Mouse (Mus musculus) layer of hippocampus, adult 6 months (tissue): ENCODE data around the gene Plau. TPM values are rescaled to one million over a fixed set of nuclear protein-coding genes. Genes with fewer than 3 reads are reported as not detected.

Experiments used
- long read RNA-seq, 2 experiments: library from polyadenylated mRNA; unstranded; transcript quantifications; one replicate each; pipeline ENCODE4 v2.0.0; 2019 to 2020
- polyA plus RNA-seq: library from polyadenylated mRNA; unstranded; fragments of <200 nt; fragmentation: Nextera tagmentation; gene quantifications from 2 replicates; pipeline ENCODE4 v1.2.3, GENCODE M21; 2021

Plau gene
- polyA plus RNA-seq, result 1.5 and 1.7 TPM in 2 replicates
- long read RNA-seq, experiment 1, result 0 reads
- long read RNA-seq, experiment 2, result 0 reads

DNA sequence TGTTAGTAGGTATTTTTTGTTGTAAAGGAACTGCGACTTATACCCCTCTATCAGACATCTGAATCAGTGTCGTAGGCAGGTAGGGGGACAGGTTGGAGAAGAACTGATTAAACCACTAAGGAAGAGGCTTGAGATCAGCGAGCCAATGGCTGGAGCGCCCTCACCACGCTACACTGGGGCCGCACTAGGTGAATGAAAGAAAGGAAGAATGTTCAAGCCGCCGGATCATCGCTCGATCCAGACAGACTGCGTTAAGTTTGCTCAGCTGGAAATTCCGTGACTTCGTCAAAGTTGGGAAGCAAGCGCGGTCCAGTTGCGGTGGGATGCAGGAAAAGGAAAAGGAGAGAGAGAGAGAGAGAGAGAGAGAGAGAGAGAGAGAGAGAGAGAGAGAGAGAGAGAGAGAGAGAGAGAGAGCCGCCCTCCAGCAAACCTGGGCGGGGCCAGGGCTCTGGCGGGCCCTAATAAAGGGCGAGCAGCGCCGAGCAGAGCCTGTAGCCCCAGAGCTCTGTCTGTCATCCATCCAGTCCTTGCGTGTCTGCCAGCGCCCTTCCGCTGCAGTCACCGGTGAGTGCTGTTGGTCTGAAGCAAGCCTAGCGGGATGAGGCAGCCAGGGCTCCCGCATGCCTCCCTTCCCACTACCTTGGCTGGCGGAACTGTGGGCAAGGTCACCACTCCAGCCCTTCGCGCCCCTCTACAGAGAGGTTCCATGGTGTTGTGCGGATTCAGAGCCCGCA is at the start of gene Plau:
Plau (plus strand) TSS at position 490 of the 734 bp plus-strand sequence.

GRCm38 (mm10) chr14:20793758-20794531 is 42.5 kb upstream of the Plau start, which contains the start of gene Camk2g:
Gene Camk2g (minus strand): TSS chr14:20794088.

Other genes with a start within 250 kb of the Plau start
- gene Usp54, start 195.6 kb upstream of the Plau start, polyA plus RNA-seq, result 12.2 and 13.1 TPM in 2 replicates
- 0.39 and 0.40 TPM in 2 replicates for gene Myoz1, start 180.1 kb upstream of the Plau start, polyA plus RNA-seq
- gene Synpo2l, start 168.3 kb upstream of the Plau start, polyA plus RNA-seq, result 0.05 TPM in 1 of 2 replicates, not detected in the other
- gene Sec24c, start 162.4 kb upstream of the Plau start, polyA plus RNA-seq, result 85.1 and 93.5 TPM in 2 replicates
- 9.2 and 10.3 TPM in 2 replicates for gene Fut11, start 141.7 kb upstream of the Plau start, polyA plus RNA-seq
- gene Chchd1, start 133.7 kb upstream of the Plau start, polyA plus RNA-seq, result 189 and 201 TPM in 2 replicates
- gene Zswim8, start 129.1 kb upstream of the Plau start, polyA plus RNA-seq, result 15.7 and 17.2 TPM in 2 replicates
- gene Ndst2, start 102.1 kb upstream of the Plau start, polyA plus RNA-seq, result 2.7 and 3.1 TPM in 2 replicates
- gene Camk2g, start 42.6 kb upstream of the Plau start, polyA plus RNA-seq, result 164 and 213 TPM in 2 replicates
- 3.8 and 4.9 TPM in 2 replicates for gene Vcl, start 92.7 kb downstream of the Plau start, polyA plus RNA-seq
- 41.6 and 45.3 TPM in 2 replicates for gene Ap3m1, start 215.8 kb downstream of the Plau start, polyA plus RNA-seq
- 104 and 109 TPM in 2 replicates for gene Adk, start 215.9 kb downstream of the Plau start, polyA plus RNA-seq